Mouse (Mus musculus) hindbrain, embryonic 14.5 days (tissue): Measurements from ENCODE around the gene Cnep1r1. TPM values are rescaled to one million over a fixed set of nuclear protein-coding genes. Genes with fewer than 3 reads are reported as not detected.

Source experiments
- ATAC-seq: fragments of 200-750 bp; cut with Nextera tagmentation; 2 replicates; pipeline ENCODE4 v1.8.0; 2017; ENCODE audit warnings: moderate number of reproducible peaks, mild to moderate bottlenecking, moderate TSS enrichment, moderate library complexity; ENCODE audit not compliant: low FRiP score
- DNase-seq: peaks from one replicate; pipeline ENCODE4 v3.0.0-alpha.2; 2015; ENCODE audit warnings: low spot score
- H3K27ac ChIP-seq: fragments of 300-500 bp; sonication (generic); 2 replicates; pipeline ENCODE4 v1.5.1; 2014; ENCODE audit warnings: mild to moderate bottlenecking, moderate library complexity
- H3K27me3 ChIP-seq: fragments of 300-500 bp; sonication (generic); 2 replicates; pipeline ENCODE4 v1.6.1; 2014; ENCODE audit warnings: mild to moderate bottlenecking, low read length, mixed read lengths; ENCODE audit not compliant: control insufficient read depth, insufficient read depth
- H3K36me3 ChIP-seq: fragments of 300-500 bp; sonication (generic); replicated peaks from 2 replicates; pipeline ENCODE4 v1.6.1; 2014; ENCODE audit not compliant: control insufficient read depth, insufficient read depth
- H3K4me1 ChIP-seq: fragments of 300-500 bp; sonication (generic); replicated peaks from 2 replicates; pipeline ENCODE4 v1.6.1; 2014; ENCODE audit warnings: antibody characterized with exemption, low read length, mixed read lengths; ENCODE audit not compliant: control insufficient read depth, insufficient read depth
- H3K4me2 ChIP-seq: fragments of 300-500 bp; sonication (generic); replicated peaks from 2 replicates; pipeline ENCODE4 v1.6.1; 2014; ENCODE audit warnings: mild to moderate bottlenecking, moderate library complexity
- H3K4me3 ChIP-seq: fragments of 300-500 bp; sonication (generic); replicated peaks from 2 replicates; pipeline ENCODE4 v1.5.1; 2014; ENCODE audit warnings: mild to moderate bottlenecking, low read length
- H3K9ac ChIP-seq: fragments of 300-500 bp; sonication (generic); 2 replicates; pipeline ENCODE4 v1.6.1; 2014
- H3K9me3 ChIP-seq: fragments of 300-500 bp; sonication (generic); 2 replicates; pipeline ENCODE4 v1.6.1; 2016; ENCODE audit warnings: low read length; ENCODE audit not compliant: control insufficient read depth
- WGBS: fragments of 180-500 bp; shearing (Covaris S2); extraction: QIAGEN DNeasy Blood & Tissue Kit; methylation state at CpG from one replicate; pipeline ENCODE4 v1.1.7; 2014; 5-methylcytosine and 5-hydroxymethylcytosine counted together
- microRNA-seq: library from miRNA; unstranded; fragments of <30 nt; microRNA quantifications from one replicate; pipeline ENCODE4, GENCODE M21; 2016
- polyA plus RNA-seq: library from polyadenylated mRNA; unstranded; fragments of >200 nt; fragmentation: Nextera tagmentation; extraction: Ambion mirVana; gene quantifications from 2 replicates; pipeline ENCODE4 v1.2.1, GENCODE M21; 2014

Gene Cnep1r1
- polyA plus RNA-seq, 1 experiment from 2014 or later: 23.9 TPM

- ATAC-seq (no peak), DNase-seq (no peak)
- 93% methylated on average over 7 of the region's 7 CpGs for WGBS
- Histone ChIP-seq H3K4me2 (no peak overlapping the region), H3K4me3 (no peak overlapping the region), H3K9me3 (no peaks in the 10 kb centered on the region), H3K9ac (no peak overlapping the region), H3K4me1 (no peaks in the 10 kb centered on the region), H3K36me3 (peaks cover 36% of the 10 kb centered on the region), H3K27ac (no peak overlapping the region), H3K27me3 (no peaks in the 10 kb centered on the region)
These were observed 56.7 kb downstream of the Cnep1r1 start for GRCm38 (mm10) chr8:88175264-88175663.

- no peak overlapping the region for H3K4me3 ChIP-seq
- 90% methylated on average over 8 of the region's 8 CpGs for WGBS
- no peaks in the 10 kb centered on the region for H3K4me1 ChIP-seq
- no peaks in the 10 kb centered on the region for H3K27me3 ChIP-seq
- ATAC-seq (no peak), DNase-seq (no peak)
- H3K36me3 ChIP-seq: peaks cover 17% of the 10 kb centered on the region
- H3K9ac ChIP-seq: no peak overlapping the region
- H3K27ac ChIP-seq: no peak overlapping the region
- H3K4me2 ChIP-seq: no peak overlapping the region
- no peaks in the 10 kb centered on the region for H3K9me3 ChIP-seq
These were observed 58.7 kb downstream of the Cnep1r1 start for GRCm38 (mm10) chr8:88177291-88177690.

- H3K9ac ChIP-seq: no peak overlapping the region
- no peaks in the 10 kb centered on the region for H3K9me3 ChIP-seq
- no peak overlapping the region for H3K4me2 ChIP-seq
- H3K27ac ChIP-seq: no peak overlapping the region
- H3K4me3 ChIP-seq: no peak overlapping the region
- H3K4me1 ChIP-seq: no peaks in the 10 kb centered on the region
- no peak for DNase-seq
- H3K36me3 ChIP-seq: no peaks in the 10 kb centered on the region
- no peaks in the 10 kb centered on the region for H3K27me3 ChIP-seq
- 88% methylated on average over 2 of the region's 2 CpGs for WGBS
- ATAC-seq: no peak
These were observed 64.6 kb downstream of the Cnep1r1 start for GRCm38 (mm10) chr8:88183121-88183520.

Small RNAs within 50 kb of the gene (microRNA-seq; reads per million reads assigned to microRNA genes)
- 1.5 reads per million for gene Mir7071

Other genes starting within 250 kb of the Cnep1r1 start
- gene Zfp423, start 159.2 kb upstream of the Cnep1r1 start, polyA plus RNA-seq: 42.3 and 45.6 TPM in 2 replicates
- gene Heatr3, start 19.1 kb downstream of the Cnep1r1 start, polyA plus RNA-seq: 39.0 and 39.2 TPM in 2 replicates
- gene Tent4b, start 80.4 kb downstream of the Cnep1r1 start, polyA plus RNA-seq: 17.1 and 18.7 TPM in 2 replicates
- gene Adcy7, start 153.6 kb downstream of the Cnep1r1 start, polyA plus RNA-seq: 4.9 and 6.3 TPM in 2 replicates
- 55.7 and 63.9 TPM in 2 replicates for gene Brd7, start 243.4 kb downstream of the Cnep1r1 start, polyA plus RNA-seq